Mouse (Mus musculus) embryonic facial prominence, embryonic 10.5 days (tissue): Measurements from ENCODE around the gene Stag3. TPM values are rescaled to one million over a fixed set of nuclear protein-coding genes. Genes with fewer than 3 reads are reported as not detected.

Experiments used
- DNase-seq: peaks from one replicate; pipeline ENCODE4 v3.0.0-alpha.2; 2017; ENCODE audit warnings: low spot score
- H3K27ac ChIP-seq: fragments of 300-500 bp; sonication (generic); replicated peaks from 2 replicates; pipeline ENCODE4 v1.5.1; 2016; ENCODE audit warnings: mild to moderate bottlenecking
- H3K27me3 ChIP-seq: fragments of 300-500 bp; sonication (generic); replicated peaks from 2 replicates; pipeline ENCODE4 v1.6.1; 2016; ENCODE audit warnings: low read depth, mild to moderate bottlenecking; ENCODE audit not compliant: poor library complexity, severe bottlenecking
- H3K36me3 ChIP-seq: fragments of 300-500 bp; sonication (generic); replicated peaks from 2 replicates; pipeline ENCODE4 v1.6.1; 2016; ENCODE audit warnings: mild to moderate bottlenecking, moderate library complexity
- H3K4me1 ChIP-seq: fragments of 300-500 bp; sonication (generic); 2 replicates; pipeline ENCODE4 v1.6.1; 2016
- H3K4me3 ChIP-seq: fragments of 300-500 bp; sonication (generic); 2 replicates; pipeline ENCODE4 v1.5.1; 2016; ENCODE audit warnings: mild to moderate bottlenecking, moderate library complexity
- H3K9me3 ChIP-seq: fragments of 300-500 bp; sonication (generic); 2 replicates; pipeline ENCODE4 v1.6.1; 2016; ENCODE audit warnings: mild to moderate bottlenecking
- WGBS: fragments of 180-500 bp; shearing (Covaris S2); methylation state at CpG from one replicate; pipeline ENCODE4 v1.1.7; 2016; 5-methylcytosine and 5-hydroxymethylcytosine counted together
- polyA plus RNA-seq: library from polyadenylated mRNA; unstranded; fragments of >200 nt; fragmentation: Nextera tagmentation; extraction: Ambion mirVana; gene quantifications from 2 replicates; pipeline ENCODE4 v1.2.1, GENCODE M21; 2016

Gene Stag3
- polyA plus RNA-seq: 5.5 and 6.2 TPM in 2 replicates

DNA sequence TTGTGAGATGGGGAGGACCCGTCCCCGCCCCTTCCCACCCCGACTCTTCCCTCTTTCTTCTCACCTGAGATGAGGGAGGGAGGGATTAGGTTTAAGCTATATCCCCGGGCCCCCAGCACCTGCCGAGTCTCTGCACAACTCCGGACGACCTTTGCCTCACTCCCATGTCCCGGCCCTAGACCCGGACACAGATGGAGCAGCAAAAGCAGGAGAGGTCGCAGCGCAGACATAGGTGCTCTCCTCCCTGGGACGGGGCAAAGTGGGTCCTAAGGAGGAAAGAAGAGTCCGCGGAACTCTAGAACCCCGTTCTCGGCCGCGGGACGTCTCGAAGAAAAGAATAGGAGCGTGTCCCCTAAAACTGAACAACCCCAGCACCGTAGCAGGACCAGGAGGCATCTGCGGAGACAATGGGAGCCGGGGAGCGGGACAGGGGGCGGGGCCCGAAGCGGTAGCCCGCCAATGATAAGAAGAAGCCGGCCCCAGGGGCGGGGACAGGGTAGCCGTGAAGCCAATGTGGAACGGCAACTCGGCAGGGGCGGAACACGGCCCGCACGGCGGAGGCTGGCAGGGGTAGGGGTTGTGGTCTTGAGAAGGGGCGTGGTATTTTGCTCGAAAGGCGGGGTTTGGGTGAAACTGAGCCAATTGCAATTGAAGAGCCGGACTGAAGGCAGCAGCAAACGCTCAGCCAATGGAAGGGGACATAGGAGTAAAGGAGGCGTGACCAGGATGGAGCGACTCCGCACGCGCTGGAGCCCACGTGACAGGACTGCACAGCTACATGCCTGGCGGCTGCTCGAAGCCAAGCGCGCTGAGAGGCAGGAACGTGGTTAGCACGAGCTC lies at the start of gene Stag3, which contains the start of the genes Gm43720 and Gpc2:
Gene Stag3 (plus strand): TSS at position 656 of the 840 bp plus-strand sequence.
Gene Gm43720 (minus strand): TSS at position 374 of the 840 bp plus-strand sequence.
Gene Gpc2 (minus strand): TSS at position 421 of the 840 bp plus-strand sequence.
- peak within 1 kb of the TSS; percentile 94 for H3K27ac ChIP-seq
- peaks cover 18% of the 10 kb centered on the region for H3K27me3 ChIP-seq
- peak within 1 kb of the TSS; percentile 86 for H3K4me3 ChIP-seq
- under 1% methylated on average over 56 of the region's 56 CpGs for WGBS
- peak; percentile 100 for DNase-seq
- H3K36me3 ChIP-seq: peaks cover 39% of the 10 kb centered on the region
- H3K4me1 ChIP-seq: peaks cover 49% of the 10 kb centered on the region
- H3K9me3 ChIP-seq: peaks cover 9% of the 10 kb centered on the region

DNA sequence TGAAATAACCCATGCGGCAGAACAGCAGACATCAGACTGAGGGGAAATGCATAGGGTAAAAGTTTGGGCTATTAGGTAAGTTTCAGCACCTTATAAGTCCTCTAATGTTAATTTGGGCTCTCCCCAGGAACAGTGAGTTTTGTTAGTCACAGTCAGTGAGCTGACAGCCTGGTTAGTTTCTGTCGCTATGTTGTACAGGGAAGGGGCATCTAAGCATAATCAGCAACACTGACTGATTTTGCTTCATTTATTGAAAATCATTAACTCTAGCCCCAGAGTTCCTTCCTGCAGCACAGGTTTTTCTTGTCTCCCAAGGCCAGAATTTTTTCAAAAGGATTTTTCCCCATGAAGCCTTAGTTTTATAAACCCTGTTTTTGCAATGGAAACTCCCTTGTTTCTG lies 46.3 kb upstream of the Stag3 start:
- WGBS: 88% methylated on average over 2 of the region's 2 CpGs
- no peaks in the 10 kb centered on the region for H3K4me1 ChIP-seq

GRCm38 (mm10) chr5:138234224-138234623 lies 45.8 kb upstream of the Stag3 start:
- Histone ChIP-seq H3K9me3 (no peaks in the 10 kb centered on the region), H3K4me3 (no peak overlapping the region), H3K27me3 (no peaks in the 10 kb centered on the region), H3K36me3 (no peaks in the 10 kb centered on the region), H3K27ac (no peak overlapping the region), H3K4me1 (no peaks in the 10 kb centered on the region)
- DNase-seq: no peak

More for the DNA sequence above, 46.3 kb upstream of the Stag3 start:
- Histone ChIP-seq H3K36me3 (no peaks in the 10 kb centered on the region), H3K27ac (no peak overlapping the region), H3K4me3 (no peak overlapping the region), H3K27me3 (no peaks in the 10 kb centered on the region), H3K9me3 (no peaks in the 10 kb centered on the region)
- no peak for DNase-seq

- H3K4me3 ChIP-seq: no peak overlapping the region
- H3K27me3 ChIP-seq: no peaks in the 10 kb centered on the region
- no peak for DNase-seq
- H3K4me1 ChIP-seq: no peaks in the 10 kb centered on the region
- H3K9me3 ChIP-seq: no peaks in the 10 kb centered on the region
- no peaks in the 10 kb centered on the region for H3K36me3 ChIP-seq
- H3K27ac ChIP-seq: no peak overlapping the region
- WGBS: 48% methylated on average over 2 of the region's 2 CpGs
Measured at GRCm38 (mm10) chr5:138241511-138241910, 38.5 kb upstream of the Stag3 start.

DNA sequence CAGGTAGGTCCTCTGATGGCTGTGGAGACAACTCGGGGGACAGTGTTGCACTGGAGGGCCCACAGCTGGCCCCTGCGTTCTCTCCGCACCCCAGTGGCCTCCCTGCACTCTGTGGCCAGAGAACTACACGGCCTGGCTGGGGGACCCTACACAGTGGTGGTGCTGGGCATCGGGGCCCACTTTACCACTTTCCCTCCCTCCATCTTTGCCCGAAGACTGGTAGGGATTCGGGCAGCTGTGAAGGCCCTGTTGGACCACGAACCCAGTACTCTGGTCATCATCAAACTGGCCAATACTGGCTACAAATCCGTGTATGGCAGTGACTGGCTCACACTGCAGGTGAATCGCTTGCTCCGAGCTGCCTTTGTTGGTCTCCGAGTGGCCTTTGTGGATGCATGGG lies 28.9 kb upstream of the Stag3 start:
- no peak overlapping the region for H3K27ac ChIP-seq
- DNase-seq: no peak
- no peak overlapping the region for H3K4me3 ChIP-seq
- H3K9me3 ChIP-seq: no peaks in the 10 kb centered on the region
- no peaks in the 10 kb centered on the region for H3K27me3 ChIP-seq
- WGBS: 89% methylated on average over 12 of the region's 12 CpGs
- peaks cover 10% of the 10 kb centered on the region for H3K4me1 ChIP-seq
- no peaks in the 10 kb centered on the region for H3K36me3 ChIP-seq

GRCm38 (mm10) chr5:138253061-138253460 lies 27.0 kb upstream of the Stag3 start:
- Histone ChIP-seq H3K9me3 (no peaks in the 10 kb centered on the region), H3K4me3 (no peak overlapping the region), H3K36me3 (peaks cover 1% of the 10 kb centered on the region), H3K27ac (no peak overlapping the region), H3K27me3 (no peaks in the 10 kb centered on the region), H3K4me1 (peaks cover 14% of the 10 kb centered on the region)
- WGBS: 87% methylated on average over 3 of the region's 3 CpGs
- no peak for DNase-seq

DNA sequence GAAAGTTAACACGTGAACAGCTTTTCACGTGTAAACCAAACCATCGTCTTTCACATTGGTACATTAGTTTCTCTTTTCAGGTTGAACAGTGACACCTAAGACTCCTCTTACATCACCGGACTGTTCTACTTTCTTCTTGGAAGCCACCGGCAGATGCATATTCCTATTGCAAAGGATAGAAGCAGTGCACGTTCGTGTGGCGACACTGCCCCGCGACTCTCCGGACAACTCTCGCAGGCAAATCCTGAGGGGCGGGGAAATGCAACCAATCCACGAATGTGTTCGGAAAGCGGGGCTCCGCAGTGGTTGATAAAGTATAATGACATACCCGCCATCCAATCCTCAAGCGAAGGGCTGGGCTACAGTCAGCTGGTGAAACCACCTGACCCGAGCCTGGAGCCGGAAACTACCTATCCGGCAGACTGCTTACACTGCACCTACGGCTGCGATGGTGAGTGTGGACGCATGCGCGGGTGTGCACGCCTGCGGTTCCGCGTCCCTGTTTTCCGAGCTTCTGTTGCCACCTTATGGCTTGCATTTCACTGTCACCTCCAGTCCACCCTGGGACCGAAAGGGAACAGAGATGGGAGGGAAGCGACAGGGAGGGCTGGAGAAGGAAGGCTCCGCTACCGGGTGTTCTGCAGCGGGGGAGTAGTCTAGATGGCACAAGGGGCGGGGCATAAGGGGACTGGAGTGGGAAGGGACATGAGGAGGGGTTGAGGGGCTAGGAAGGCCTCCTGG lies 24.5 kb upstream of the Stag3 start, which contains the start of gene Lamtor4:
Gene Lamtor4 (plus strand): TSS at position 130 of the 741 bp plus-strand sequence.
- Histone ChIP-seq H3K4me1 (peaks cover 14% of the 10 kb centered on the region), H3K9me3 (no peaks in the 10 kb centered on the region), H3K4me3 (peak within 1 kb of the TSS; percentile 82), H3K36me3 (peaks cover 26% of the 10 kb centered on the region), H3K27ac (peak within 1 kb of the TSS; percentile 84), H3K27me3 (no peaks in the 10 kb centered on the region)
- DNase-seq: peak; percentile 92
- under 1% methylated on average over 38 of the region's 38 CpGs for WGBS

DNA sequence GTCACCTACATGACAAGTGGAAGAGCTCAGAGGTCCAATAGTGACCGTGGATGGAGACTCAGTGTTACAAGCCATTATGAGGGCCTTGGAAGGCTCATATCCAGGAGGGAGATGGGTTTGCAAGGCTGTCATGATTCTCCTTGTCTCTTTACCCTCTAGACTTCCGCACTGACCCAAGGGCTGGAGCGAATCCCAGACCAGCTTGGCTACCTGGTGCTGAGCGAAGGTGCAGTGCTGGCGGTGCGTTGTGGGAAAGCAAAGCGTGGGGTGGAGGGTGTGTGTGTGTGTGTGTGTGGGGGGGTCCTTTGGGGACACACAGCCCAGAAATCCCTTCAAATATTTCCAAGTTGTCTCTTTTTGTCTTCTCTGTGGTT lies 24.0 kb upstream of the Stag3 start:
- DNase-seq: no peak
- WGBS: 18% methylated on average over 7 of the region's 7 CpGs

GRCm38 (mm10) chr5:138256966-138257584 lies 23.0 kb upstream of the Stag3 start:
- no peak overlapping the region for H3K27ac ChIP-seq
- no peaks in the 10 kb centered on the region for H3K27me3 ChIP-seq
- DNase-seq: no peak
- no peaks in the 10 kb centered on the region for H3K9me3 ChIP-seq
- no peak overlapping the region for H3K4me3 ChIP-seq
- WGBS: 88% methylated on average over 10 of the region's 10 CpGs
- peaks cover 22% of the 10 kb centered on the region for H3K4me1 ChIP-seq
- peaks cover 41% of the 10 kb centered on the region for H3K36me3 ChIP-seq

More for the DNA sequence above, 24.0 kb upstream of the Stag3 start:
- peak overlapping the region; percentile 82 for H3K4me3 ChIP-seq
- H3K36me3 ChIP-seq: peaks cover 31% of the 10 kb centered on the region
- peaks cover 14% of the 10 kb centered on the region for H3K4me1 ChIP-seq
- H3K27ac ChIP-seq: peak overlapping the region; percentile 84
- H3K9me3 ChIP-seq: no peaks in the 10 kb centered on the region
- no peaks in the 10 kb centered on the region for H3K27me3 ChIP-seq

GRCm38 (mm10) chr5:138257585-138257978 lies 22.5 kb upstream of the Stag3 start:
- WGBS: 93% methylated on average over 4 of the region's 4 CpGs
- H3K27me3 ChIP-seq: no peaks in the 10 kb centered on the region
- H3K4me3 ChIP-seq: no peak overlapping the region
- peaks cover 27% of the 10 kb centered on the region for H3K4me1 ChIP-seq
- H3K36me3 ChIP-seq: peaks cover 46% of the 10 kb centered on the region
- no peak for DNase-seq
- H3K9me3 ChIP-seq: no peaks in the 10 kb centered on the region
- H3K27ac ChIP-seq: no peak overlapping the region

DNA sequence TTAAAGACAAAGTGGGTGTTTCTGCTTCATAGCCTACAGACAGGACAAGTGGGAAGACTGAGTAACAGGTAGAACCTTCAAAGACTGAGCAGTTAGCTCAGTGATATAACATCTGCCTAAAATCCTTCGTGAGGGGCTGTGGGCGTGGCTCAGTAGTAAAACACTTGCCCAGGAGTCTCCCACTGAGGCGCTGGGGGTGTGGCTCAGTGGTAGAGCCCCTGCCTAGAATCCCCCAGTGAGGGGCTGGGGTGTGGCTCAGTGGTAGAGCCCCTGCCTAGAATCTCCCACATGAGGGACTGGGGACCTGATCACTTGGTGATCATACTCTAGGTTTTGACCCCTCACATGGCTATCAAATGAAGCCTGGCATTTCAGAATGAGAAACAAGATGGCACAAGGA lies 22.0 kb upstream of the Stag3 start:
- Histone ChIP-seq H3K4me3 (no peak overlapping the region), H3K27ac (no peak overlapping the region), H3K36me3 (peaks cover 47% of the 10 kb centered on the region), H3K9me3 (no peaks in the 10 kb centered on the region), H3K4me1 (peaks cover 32% of the 10 kb centered on the region), H3K27me3 (no peaks in the 10 kb centered on the region)
- 88% methylated on average over 3 of the region's 3 CpGs for WGBS
- no peak for DNase-seq

DNA sequence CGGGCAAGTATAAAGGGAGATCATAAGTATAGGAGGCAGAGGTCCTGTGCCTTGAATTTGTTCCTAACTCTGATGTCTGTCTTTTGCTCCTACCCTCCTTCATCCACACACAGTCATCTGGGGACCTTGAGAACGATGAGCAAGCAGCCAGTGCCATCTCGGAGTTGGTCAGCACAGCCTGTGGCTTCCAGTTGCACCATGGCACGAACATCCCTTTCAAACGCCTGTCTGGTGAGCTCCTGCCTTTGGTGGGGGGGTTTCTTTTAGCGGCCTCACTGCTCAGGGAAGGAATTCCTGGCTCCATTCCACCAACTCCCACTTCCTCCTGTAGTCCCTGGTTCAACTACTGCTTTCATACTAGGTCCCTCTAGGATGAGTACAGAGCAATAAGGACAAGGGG lies 21.5 kb upstream of the Stag3 start:
- Histone ChIP-seq H3K4me1 (peaks cover 37% of the 10 kb centered on the region), H3K27ac (no peak overlapping the region), H3K9me3 (no peaks in the 10 kb centered on the region), H3K27me3 (no peaks in the 10 kb centered on the region), H3K4me3 (no peak overlapping the region), H3K36me3 (peaks cover 47% of the 10 kb centered on the region)
- 75% methylated on average over 6 of the region's 6 CpGs for WGBS
- DNase-seq: no peak
